Mouse (Mus musculus) layer of hippocampus, adult 8-10 months (tissue): ENCODE measurements around the gene A230072I06Rik. TPM values are rescaled to one million over a fixed set of nuclear protein-coding genes. Genes with fewer than 3 reads are reported as not detected.

Experiments
- DNase-seq, 2 experiments: peaks; one replicate each; pipeline ENCODE4 v3.0.0; 2022; ENCODE audit warnings: low spot score in 2 of 2
- total RNA-seq, 4 experiments: library from RNA; stranded (reverse); gene quantifications; 2 replicates each; pipeline ENCODE4 v1.2.4; 2022

A230072I06Rik gene
- total RNA-seq, 4 experiments from 2014 or later, result not detected

GRCm38 (mm10) chr8:12322071-12322470, 43.5 kb downstream of the A230072I06Rik start:
- no peak for DNase-seq

- no peak for DNase-seq
These were observed 44.6 kb downstream of the A230072I06Rik start for GRCm38 (mm10) chr8:12323238-12323637.

- DNase-seq, result no peak
These were observed 45.9 kb downstream of the A230072I06Rik start for GRCm38 (mm10) chr8:12324561-12324960.

DNA sequence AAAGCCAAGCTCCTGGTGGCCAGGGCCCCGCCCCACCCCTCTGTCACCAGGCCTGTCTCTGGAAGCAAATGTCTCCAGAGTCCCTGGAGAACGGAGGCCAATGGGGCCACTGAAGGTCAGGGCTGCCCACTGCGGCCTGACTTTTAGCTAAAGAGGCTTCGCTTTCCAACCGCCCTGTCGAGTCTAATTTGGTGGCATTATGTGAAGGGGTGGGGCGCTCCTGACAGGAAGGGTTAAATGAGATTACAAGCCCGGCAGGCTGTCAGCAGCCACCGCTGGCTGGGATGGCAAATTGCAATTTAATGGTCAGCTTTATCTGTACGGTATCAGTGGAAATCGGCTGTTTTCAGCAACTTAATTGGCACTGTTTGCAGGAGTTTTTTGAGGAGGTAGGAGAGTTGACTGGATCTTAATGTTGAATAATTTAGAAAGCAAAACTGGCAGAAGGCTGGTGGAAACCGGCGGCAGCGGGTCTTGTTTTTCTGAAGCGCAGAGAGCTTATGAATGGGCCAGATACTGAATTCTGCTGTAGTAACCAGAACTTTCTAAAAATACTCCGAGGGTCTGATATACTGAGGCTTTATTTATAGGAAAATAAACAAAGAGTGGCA, 46.5 kb downstream of the A230072I06Rik start:
- no peak for DNase-seq

- no peak for DNase-seq
These were observed 48.6 kb downstream of the A230072I06Rik start for GRCm38 (mm10) chr8:12327187-12327586.

- DNase-seq, result no peak
These were observed 49.3 kb downstream of the A230072I06Rik start for GRCm38 (mm10) chr8:12327707-12328471.

GRCm38 (mm10) chr8:12328476-12328875, 49.9 kb downstream of the A230072I06Rik start:
- DNase-seq, result no peak

GRCm38 (mm10) chr8:12330066-12330465, 51.4 kb downstream of the A230072I06Rik start:
- DNase-seq, result peak in 1 of 2 experiments; percentile 19

Other genes starting within 250 kb of the A230072I06Rik start
- 10 to 100 TPM in 2 of 4 experiments, 1 to 10 TPM in 2; 9.3 to 10.7 (median 10.1) TPM for gene Sox1, start 116.5 kb downstream of the A230072I06Rik start, total RNA-seq